Mouse (Mus musculus): ENCODE results near the gene Artn. TPM values are rescaled to one million over a fixed set of nuclear protein-coding genes. Genes with fewer than 3 reads are reported as not detected.

Gene Artn
- polyA plus RNA-seq, 1 experiment: 0.38 TPM

- Histone ChIP-seq H3K27ac (ENCODE audit: insufficient read depth, low read length) (peak overlapping the region; percentile 90), H3K4me3 (replicated peaks; ENCODE audit: insufficient read depth, low read depth, low read length) (no peak overlapping the region), H3K4me1 (ENCODE audit: control insufficient read depth, insufficient read depth, low read length) (peaks cover 36% of the 10 kb centered on the region), H3K27me3 (ENCODE audit: control insufficient read depth, insufficient read depth, low read length) (no peaks in the 10 kb centered on the region)
- no peak for TF ChIP-seq CTCF (IDR thresholded peaks at IDR 0.05; ENCODE audit: borderline replicate concordance, insufficient read depth, low read depth, low read length)
- peak; percentile 70 to 82 for DNase-seq
- WGBS: 16% methylated on average over 6 of the region's 6 CpGs
Measured at GRCm38 (mm10) chr4:117896031-117896430, 33.5 kb downstream of the Artn start.

GRCm38 (mm10) chr4:117895339-117895738, 34.2 kb downstream of the Artn start:
- H3K4me1 ChIP-seq (ENCODE audit: control insufficient read depth, insufficient read depth, low read length): peaks cover 39% of the 10 kb centered on the region
- H3K27ac ChIP-seq (ENCODE audit: insufficient read depth, low read length): peak overlapping the region; percentile 90
- no peak for DNase-seq
- H3K4me3 ChIP-seq (replicated peaks; ENCODE audit: insufficient read depth, low read depth, low read length): no peak overlapping the region
- H3K27me3 ChIP-seq (ENCODE audit: control insufficient read depth, insufficient read depth, low read length): no peaks in the 10 kb centered on the region
- 34% methylated on average over 7 of the region's 7 CpGs for WGBS
- TF ChIP-seq POLR2A (IDR thresholded peaks at IDR 0.05; ENCODE audit: borderline replicate concordance, insufficient read depth, low read length): no peak
- TF ChIP-seq CTCF (IDR thresholded peaks at IDR 0.05; ENCODE audit: borderline replicate concordance, insufficient read depth, low read depth, low read length): no peak

- peak overlapping the region; percentile 90 for H3K27ac ChIP-seq (ENCODE audit: insufficient read depth, low read length)
- no peak overlapping the region for H3K4me3 ChIP-seq (replicated peaks; ENCODE audit: insufficient read depth, low read depth, low read length)
- no peak for TF ChIP-seq POLR2A (IDR thresholded peaks at IDR 0.05; ENCODE audit: borderline replicate concordance, insufficient read depth, low read length)
- TF ChIP-seq CTCF (IDR thresholded peaks at IDR 0.05; ENCODE audit: borderline replicate concordance, insufficient read depth, low read depth, low read length): no peak
- WGBS: 28% methylated on average over 8 of the region's 8 CpGs
- peak in 1 of 2 experiments; percentile 58 for DNase-seq
- no peaks in the 10 kb centered on the region for H3K27me3 ChIP-seq (ENCODE audit: control insufficient read depth, insufficient read depth, low read length)
- peaks cover 39% of the 10 kb centered on the region for H3K4me1 ChIP-seq (ENCODE audit: control insufficient read depth, insufficient read depth, low read length)
Measured at GRCm38 (mm10) chr4:117894601-117895000, 35.0 kb downstream of the Artn start.

- peaks cover 39% of the 10 kb centered on the region for H3K4me1 ChIP-seq (ENCODE audit: control insufficient read depth, insufficient read depth, low read length)
- WGBS: 43% methylated on average over 9 of the region's 9 CpGs
Measured at GRCm38 (mm10) chr4:117893376-117893775, 36.2 kb downstream of the Artn start.

GRCm38 (mm10) chr4:117891738-117892161, 37.8 kb downstream of the Artn start, which contains the start of gene Dph2:
Gene Dph2 (minus strand): TSS chr4:117892032.
- Histone ChIP-seq H3K4me1 (ENCODE audit: control insufficient read depth, insufficient read depth, low read length) (peaks cover 34% of the 10 kb centered on the region), H3K27me3 (ENCODE audit: control insufficient read depth, insufficient read depth, low read length) (no peaks in the 10 kb centered on the region), H3K27ac (ENCODE audit: insufficient read depth, low read length) (no peak within 1 kb of the TSS), H3K4me3 (replicated peaks; ENCODE audit: insufficient read depth, low read depth, low read length) (peak within 1 kb of the TSS; percentile 80)
- under 1% methylated on average over 21 of the region's 21 CpGs for WGBS
- no peak for TF ChIP-seq CTCF (IDR thresholded peaks at IDR 0.05; ENCODE audit: borderline replicate concordance, insufficient read depth, low read depth, low read length)
- peak; percentile 51; the same call in 1 of the 2 replicates for TF ChIP-seq POLR2A (IDR thresholded peaks at IDR 0.05; ENCODE audit: borderline replicate concordance, insufficient read depth, low read length)
- peak; percentile 84 to 94 for DNase-seq

More at GRCm38 (mm10) chr4:117893376-117893775, 36.2 kb downstream of the Artn start:
- H3K27ac ChIP-seq (ENCODE audit: insufficient read depth, low read length): 0 out of 2 replicates have a peak overlapping the region, but pooled peaks have one; percentile 26
- no peaks in the 10 kb centered on the region for H3K27me3 ChIP-seq (ENCODE audit: control insufficient read depth, insufficient read depth, low read length)
- no peak overlapping the region for H3K4me3 ChIP-seq (replicated peaks; ENCODE audit: insufficient read depth, low read depth, low read length)
- DNase-seq: no peak
- TF ChIP-seq CTCF (IDR thresholded peaks at IDR 0.05; ENCODE audit: borderline replicate concordance, insufficient read depth, low read depth, low read length): no peak
- no peak for TF ChIP-seq POLR2A (IDR thresholded peaks at IDR 0.05; ENCODE audit: borderline replicate concordance, insufficient read depth, low read length)

- H3K27me3 ChIP-seq (ENCODE audit: control insufficient read depth, insufficient read depth, low read length): no peaks in the 10 kb centered on the region
- peaks cover 28% of the 10 kb centered on the region for H3K4me1 ChIP-seq (ENCODE audit: control insufficient read depth, insufficient read depth, low read length)
- no peak overlapping the region for H3K4me3 ChIP-seq (replicated peaks; ENCODE audit: insufficient read depth, low read depth, low read length)
- TF ChIP-seq CTCF (IDR thresholded peaks at IDR 0.05; ENCODE audit: borderline replicate concordance, insufficient read depth, low read depth, low read length): no peak
- TF ChIP-seq POLR2A (IDR thresholded peaks at IDR 0.05; ENCODE audit: borderline replicate concordance, insufficient read depth, low read length): no peak
- 51% methylated on average over 8 of the region's 8 CpGs for WGBS
- H3K27ac ChIP-seq (ENCODE audit: insufficient read depth, low read length): no peak overlapping the region
- no peak for DNase-seq
Measured at GRCm38 (mm10) chr4:117890750-117891149, 38.8 kb downstream of the Artn start.

- Histone ChIP-seq H3K4me1 (ENCODE audit: control insufficient read depth, insufficient read depth, low read length) (peaks cover 24% of the 10 kb centered on the region), H3K27ac (ENCODE audit: insufficient read depth, low read length) (no peak overlapping the region), H3K27me3 (ENCODE audit: control insufficient read depth, insufficient read depth, low read length) (no peaks in the 10 kb centered on the region), H3K4me3 (replicated peaks; ENCODE audit: insufficient read depth, low read depth, low read length) (no peak overlapping the region)
- TF ChIP-seq POLR2A (IDR thresholded peaks at IDR 0.05; ENCODE audit: borderline replicate concordance, insufficient read depth, low read length) (no peak), CTCF (IDR thresholded peaks at IDR 0.05; ENCODE audit: borderline replicate concordance, insufficient read depth, low read depth, low read length) (no peak)
- WGBS: 81% methylated on average over 14 of the region's 14 CpGs
- DNase-seq: no peak
Measured at GRCm38 (mm10) chr4:117890031-117890430, 39.5 kb downstream of the Artn start.

- Histone ChIP-seq H3K27me3 (ENCODE audit: control insufficient read depth, insufficient read depth, low read length) (no peaks in the 10 kb centered on the region), H3K27ac (ENCODE audit: insufficient read depth, low read length) (no peak overlapping the region), H3K4me3 (replicated peaks; ENCODE audit: insufficient read depth, low read depth, low read length) (no peak overlapping the region), H3K4me1 (ENCODE audit: control insufficient read depth, insufficient read depth, low read length) (peaks cover 22% of the 10 kb centered on the region)
- 91% methylated on average over 15 of the region's 15 CpGs for WGBS
- DNase-seq: no peak
- no peak for TF ChIP-seq POLR2A (IDR thresholded peaks at IDR 0.05; ENCODE audit: borderline replicate concordance, insufficient read depth, low read length)
- no peak for TF ChIP-seq CTCF (IDR thresholded peaks at IDR 0.05; ENCODE audit: borderline replicate concordance, insufficient read depth, low read depth, low read length)
Measured at GRCm38 (mm10) chr4:117889471-117889870, 40.1 kb downstream of the Artn start.
